Mouse (Mus musculus) cerebellum, adult 2 months (tissue): ENCODE measurements at regions not wholly inside any gene's neighbourhood (a gene's known extent, or its start where the extent isn't known, plus 50 kb on each side); places are given as distances from the start of the nearest gene placed in this dataset.

Experiments used
- DNase-seq, 2 experiments: peaks; one replicate each; pipeline ENCODE4 v3.0.0; 2021
- H3K27ac ChIP-seq: fragments of 200-500 bp; 2 replicates; pipeline ENCODE4 v1.5.1; 2012; ENCODE audit warnings: low read length, control low read depth, inconsistent platforms; ENCODE audit not compliant: insufficient read depth
- H3K27me3 ChIP-seq: fragments of 200-500 bp; 2 replicates; pipeline ENCODE4 v1.6.1; 2012; ENCODE audit warnings: inconsistent platforms, mild to moderate bottlenecking, low read length, moderate library complexity; ENCODE audit not compliant: control insufficient read depth, insufficient read depth
- H3K4me1 ChIP-seq: fragments of 200-500 bp; 2 replicates; pipeline ENCODE4 v1.6.1; 2011; ENCODE audit warnings: low read length; ENCODE audit not compliant: control insufficient read depth, insufficient read depth
- H3K4me3 ChIP-seq: fragments of 200-500 bp; replicated peaks from 2 replicates; pipeline ENCODE3; 2011; ENCODE audit warnings: mild to moderate bottlenecking, low read depth, low read length, control low read depth; ENCODE audit not compliant: insufficient read depth
- CTCF ChIP-seq: fragments of 200-500 bp; IDR thresholded peaks from 2 replicates; pipeline ENCODE4 v1.5.1; 2011; ENCODE audit warnings: low read depth, mild to moderate bottlenecking, control low read depth, low read length, moderate library complexity, borderline replicate concordance; ENCODE audit not compliant: insufficient read depth
- POLR2A ChIP-seq: fragments of 200-500 bp; IDR thresholded peaks from 2 replicates; pipeline ENCODE4 v1.6.1; 2011; ENCODE audit warnings: low read length, control low read depth, borderline replicate concordance; ENCODE audit not compliant: insufficient read depth
- WGBS: fragments of 180-500 bp; shearing (Covaris S2); methylation state at CpG from one replicate; pipeline ENCODE4 v1.1.7; 2018; 5-methylcytosine and 5-hydroxymethylcytosine counted together

- no peak for DNase-seq
- WGBS: 77% methylated on average over 8 of the region's 9 CpGs
- TF ChIP-seq POLR2A: no peak
- no peak for TF ChIP-seq CTCF
- no peaks in the 10 kb centered on the region for H3K27me3 ChIP-seq
- no peak overlapping the region for H3K27ac ChIP-seq
- no peak overlapping the region for H3K4me3 ChIP-seq
- H3K4me1 ChIP-seq: peaks cover 2% of the 10 kb centered on the region; the same call in 1 of the 2 replicates
Measured at GRCm38 (mm10) chrX:99285611-99286010, 149.7 kb downstream of the Efnb1 start.

GRCm38 (mm10) chrX:99280991-99281390 lies 145.1 kb downstream of the Efnb1 start:
- WGBS: 86% methylated on average over 5 of the region's 5 CpGs
- DNase-seq: no peak
- Histone ChIP-seq H3K27me3 (no peaks in the 10 kb centered on the region), H3K4me3 (no peak overlapping the region), H3K27ac (no peak overlapping the region), H3K4me1 (0 out of 2 replicates have a peak, but pooled peaks cover 2% of the 10 kb centered on the region)
- TF ChIP-seq CTCF: no peak
- no peak for TF ChIP-seq POLR2A

- Histone ChIP-seq H3K27ac (no peak overlapping the region), H3K27me3 (no peaks in the 10 kb centered on the region), H3K4me3 (no peak overlapping the region), H3K4me1 (no peaks in the 10 kb centered on the region)
- WGBS: 63% methylated on average over 5 of the region's 5 CpGs
- no peak for DNase-seq
- TF ChIP-seq POLR2A: no peak
- no peak for TF ChIP-seq CTCF
Measured at GRCm38 (mm10) chrX:99280543-99280942, 144.6 kb downstream of the Efnb1 start.

GRCm38 (mm10) chrX:99275536-99275935 lies 139.6 kb downstream of the Efnb1 start:
- Histone ChIP-seq H3K27me3 (no peaks in the 10 kb centered on the region), H3K4me1 (no peaks in the 10 kb centered on the region), H3K4me3 (no peak overlapping the region), H3K27ac (no peak overlapping the region)
- TF ChIP-seq CTCF: no peak
- no peak for TF ChIP-seq POLR2A
- DNase-seq: no peak
- WGBS: 59% methylated on average over 5 of the region's 5 CpGs

- no peaks in the 10 kb centered on the region for H3K4me1 ChIP-seq
- TF ChIP-seq CTCF (no peak), POLR2A (no peak)
- H3K4me3 ChIP-seq: no peak overlapping the region
- no peak overlapping the region for H3K27ac ChIP-seq
- no peak for DNase-seq
- WGBS: 56% methylated on average over 3 of the region's 3 CpGs
- H3K27me3 ChIP-seq: no peaks in the 10 kb centered on the region
Measured at GRCm38 (mm10) chrX:99271908-99272307, 136.0 kb downstream of the Efnb1 start.

GRCm38 (mm10) chrX:99249038-99249607 lies 113.2 kb downstream of the Efnb1 start:
- H3K27me3 ChIP-seq: no peaks in the 10 kb centered on the region
- no peak for TF ChIP-seq CTCF
- TF ChIP-seq POLR2A: no peak
- WGBS: 83% methylated on average over 5 of the region's 5 CpGs
- peaks cover 11% of the 10 kb centered on the region for H3K4me1 ChIP-seq
- no peak overlapping the region for H3K27ac ChIP-seq
- DNase-seq: no peak
- H3K4me3 ChIP-seq: no peak overlapping the region

- DNase-seq: peak; percentile 36 to 37
- 43% methylated on average over 5 of the region's 5 CpGs for WGBS
- H3K27me3 ChIP-seq: no peaks in the 10 kb centered on the region
- H3K27ac ChIP-seq: no peak overlapping the region
- peaks cover 18% of the 10 kb centered on the region for H3K4me1 ChIP-seq
- H3K4me3 ChIP-seq: no peak overlapping the region
- no peak for TF ChIP-seq POLR2A
- no peak for TF ChIP-seq CTCF
Measured at GRCm38 (mm10) chrX:99248181-99248580, 112.3 kb downstream of the Efnb1 start.

- WGBS: 8% methylated on average over 2 of the region's 2 CpGs
- no peak overlapping the region for H3K27ac ChIP-seq
- TF ChIP-seq POLR2A (no peak), CTCF (no peak)
- H3K4me1 ChIP-seq: peaks cover 18% of the 10 kb centered on the region
- peak; percentile 40 to 42 for DNase-seq
- no peaks in the 10 kb centered on the region for H3K27me3 ChIP-seq
- H3K4me3 ChIP-seq: no peak overlapping the region
Measured at GRCm38 (mm10) chrX:99246704-99247103, 110.8 kb downstream of the Efnb1 start.

GRCm38 (mm10) chrX:99246051-99246450 lies 110.1 kb downstream of the Efnb1 start:
- H3K27me3 ChIP-seq: no peaks in the 10 kb centered on the region
- no peak overlapping the region for H3K27ac ChIP-seq
- H3K4me3 ChIP-seq: no peak overlapping the region
- WGBS: 51% methylated on average over 8 of the region's 8 CpGs
- H3K4me1 ChIP-seq: peaks cover 18% of the 10 kb centered on the region
- TF ChIP-seq CTCF (no peak), POLR2A (no peak)
- DNase-seq: peak in 1 of 2 experiments; percentile 9
